Mouse (Mus musculus) heart, postnatal 0 days (tissue): ENCODE results near the gene Hist2h4. TPM values are rescaled to one million over a fixed set of nuclear protein-coding genes. Genes with fewer than 3 reads are reported as not detected.
A peak's percentile ranks its signal among the peaks of the same experiment; 100 is the strongest.

Source experiments
- ATAC-seq: fragments of 200-750 bp; cut with Nextera tagmentation; 2 replicates; pipeline ENCODE4 v1.8.0; 2017; ENCODE audit warnings: low read depth, moderate number of reproducible peaks, moderate library complexity; ENCODE audit not compliant: insufficient read depth
- DNase-seq: peaks from one replicate; pipeline ENCODE4 v3.0.0-alpha.2; 2016; ENCODE audit warnings: low spot score
- H3K27ac ChIP-seq: fragments of 300-500 bp; sonication (generic); 2 replicates; pipeline ENCODE4 v1.5.1; 2014; ENCODE audit warnings: low read depth, mild to moderate bottlenecking
- H3K27me3 ChIP-seq: fragments of 300-500 bp; sonication (generic); 2 replicates; pipeline ENCODE4 v1.6.1; 2014; ENCODE audit warnings: low read length, mixed read lengths; ENCODE audit not compliant: control insufficient read depth, insufficient read depth
- H3K36me3 ChIP-seq: fragments of 300-500 bp; sonication (generic); replicated peaks from 2 replicates; pipeline ENCODE4 v1.6.1; 2014; ENCODE audit warnings: low read length, mixed read lengths; ENCODE audit not compliant: control insufficient read depth, insufficient read depth
- H3K4me1 ChIP-seq: fragments of 300-500 bp; sonication (generic); 2 replicates; pipeline ENCODE4 v1.6.1; 2014; ENCODE audit warnings: antibody characterized with exemption; ENCODE audit not compliant: control insufficient read depth, insufficient read depth
- H3K4me2 ChIP-seq: fragments of 300-500 bp; sonication (generic); 2 replicates; pipeline ENCODE4 v1.6.1; 2014; ENCODE audit warnings: low read depth, mild to moderate bottlenecking, low read length, moderate library complexity
- H3K4me3 ChIP-seq: fragments of 300-500 bp; sonication (generic); 2 replicates; pipeline ENCODE4 v1.5.1; 2014; ENCODE audit warnings: low read depth, low read length
- H3K9ac ChIP-seq: fragments of 300-500 bp; sonication (generic); replicated peaks from 2 replicates; pipeline ENCODE4 v1.6.1; 2014; ENCODE audit warnings: low read depth, low read length, mixed read lengths
- H3K9me3 ChIP-seq: fragments of 300-500 bp; sonication (generic); replicated peaks from 2 replicates; pipeline ENCODE4 v1.6.1; 2016; ENCODE audit warnings: low read length; ENCODE audit not compliant: control insufficient read depth
- CTCF ChIP-seq: IDR thresholded peaks from 2 replicates; pipeline ENCODE4 v1.5.1; 2016; ENCODE audit warnings: antibody characterized with exemption, control low read depth, low read depth
- EP300 ChIP-seq: IDR thresholded peaks from 2 replicates; pipeline ENCODE4 v1.6.1; 2016; ENCODE audit warnings: antibody characterized with exemption, low read depth
- WGBS: fragments of 180-500 bp; shearing (Covaris S2); extraction: QIAGEN DNeasy Blood & Tissue Kit; methylation state at CpG from one replicate; pipeline ENCODE4 v1.1.7; 2014; 5-methylcytosine and 5-hydroxymethylcytosine counted together
- polyA plus RNA-seq: library from polyadenylated mRNA; unstranded; fragments of >200 nt; fragmentation: Nextera tagmentation; extraction: Ambion mirVana; gene quantifications from 2 replicates; pipeline ENCODE4 v1.2.1, GENCODE M21; 2015
- total RNA-seq: library from RNA; depleted of rRNA; stranded (reverse); fragments of >200 nt; gene quantifications from 2 replicates; pipeline ENCODE4 v1.2.3, GENCODE M21; 2014; ENCODE audit warnings: low replicate concordance

The Hist2h4 gene
- total and polyA plus RNA-seq, 2 experiments from 2014 or later, result 5.9 to 135 TPM

GRCm38 (mm10) chr3:96230404-96230803, 32.7 kb downstream of the Hist2h4 start:
- ATAC-seq, result no peak
- no peak overlapping the region for H3K4me2 ChIP-seq
- no peak for DNase-seq
- 67% methylated on average over 2 of the region's 2 CpGs for WGBS
- no peaks in the 10 kb centered on the region for H3K27me3 ChIP-seq
- H3K36me3 ChIP-seq, result no peaks in the 10 kb centered on the region
- 0 out of 2 replicates have a peak, but pooled peaks cover under 1% of the 10 kb centered on the region for H3K4me1 ChIP-seq
- no peak for TF ChIP-seq EP300
- no peak for TF ChIP-seq CTCF
- no peak overlapping the region for H3K9ac ChIP-seq
- H3K9me3 ChIP-seq, result no peaks in the 10 kb centered on the region
- no peak overlapping the region for H3K27ac ChIP-seq
- H3K4me3 ChIP-seq, result no peak overlapping the region

DNA sequence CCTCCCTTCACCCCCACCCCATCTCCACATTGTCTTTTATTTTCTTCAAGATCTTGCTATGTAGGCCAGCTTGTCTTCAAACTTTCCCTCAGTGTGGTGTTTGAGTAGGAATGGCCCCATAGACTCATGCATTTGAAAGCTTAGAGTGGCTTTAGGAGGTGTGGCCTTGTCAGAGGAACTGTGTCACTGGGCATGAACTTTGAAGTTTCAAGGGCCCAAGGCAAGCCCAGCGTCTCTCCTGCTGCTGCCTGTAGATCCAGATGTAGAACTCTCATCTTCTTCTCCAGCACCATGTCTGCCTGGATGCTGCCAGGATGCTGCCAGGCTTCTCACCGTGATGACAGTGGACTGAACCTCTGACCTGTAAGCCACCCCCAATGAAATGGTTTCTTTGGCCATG, 34.3 kb downstream of the Hist2h4 start:
- Histone ChIP-seq H3K27me3 (no peaks in the 10 kb centered on the region), H3K36me3 (no peaks in the 10 kb centered on the region), H3K9ac (no peak overlapping the region), H3K4me3 (no peak overlapping the region), H3K4me2 (no peak overlapping the region), H3K9me3 (no peaks in the 10 kb centered on the region), H3K27ac (no peak overlapping the region), H3K4me1 (peaks cover 12% of the 10 kb centered on the region; the same call in 1 of the 2 replicates)
- DNase-seq, result no peak
- ATAC-seq, result no peak
- WGBS, result 56% methylated on average over 2 of the region's 2 CpGs
- no peak for TF ChIP-seq EP300
- no peak for TF ChIP-seq CTCF

DNA sequence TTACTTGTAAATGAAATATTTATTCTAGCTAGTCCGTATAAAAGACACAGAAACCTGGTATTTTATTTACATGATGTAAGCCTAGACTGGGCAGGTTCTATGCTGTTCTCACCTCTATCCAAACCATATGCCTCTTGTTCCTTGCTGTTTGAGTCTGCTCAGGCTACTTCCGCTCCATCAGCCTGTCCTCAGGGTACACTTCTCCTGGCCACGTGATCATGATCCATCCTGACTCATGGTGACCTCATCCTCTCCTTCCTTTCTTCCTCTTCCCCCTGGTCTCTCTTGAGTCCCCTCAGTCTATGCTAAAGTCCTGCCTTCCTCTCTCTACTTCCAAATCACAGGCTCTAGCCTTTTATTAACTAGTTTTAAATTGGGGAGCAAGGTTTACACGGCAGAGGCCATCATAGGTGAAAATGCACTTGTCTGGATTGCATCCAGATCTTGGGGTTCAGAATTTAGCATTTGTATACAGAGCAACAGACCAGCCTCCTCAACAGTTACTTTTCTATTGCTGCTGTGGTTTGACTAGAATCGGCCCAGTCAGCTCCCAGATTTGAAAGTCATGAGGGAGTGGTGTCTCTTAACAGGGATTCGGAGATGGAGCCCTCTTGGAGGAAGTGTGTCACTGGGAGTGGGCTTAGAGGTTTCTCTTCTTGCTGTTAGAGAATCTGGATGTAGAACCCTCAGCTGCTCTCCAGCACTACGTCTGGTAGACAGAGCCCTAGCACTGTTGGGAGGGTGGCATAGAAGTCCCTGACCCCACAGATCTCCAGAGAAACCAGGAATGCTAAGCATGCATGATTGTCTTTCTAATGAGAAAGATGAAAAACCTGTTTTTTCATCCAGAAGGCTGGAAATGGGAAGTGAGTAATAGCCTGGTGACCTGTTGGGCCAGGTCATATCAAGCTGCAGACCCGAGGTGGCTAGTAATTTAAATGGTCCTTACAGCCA, 36.1 kb downstream of the Hist2h4 start:
- H3K27me3 ChIP-seq, result no peaks in the 10 kb centered on the region
- ATAC-seq (peak; percentile 47), DNase-seq (no peak)
- no peak overlapping the region for H3K4me2 ChIP-seq
- no peak overlapping the region for H3K4me3 ChIP-seq
- peaks cover 28% of the 10 kb centered on the region for H3K4me1 ChIP-seq
- no peaks in the 10 kb centered on the region for H3K9me3 ChIP-seq
- 61% methylated on average over 8 of the region's 8 CpGs for WGBS
- H3K36me3 ChIP-seq, result no peaks in the 10 kb centered on the region
- H3K27ac ChIP-seq, result no peak overlapping the region
- no peak overlapping the region for H3K9ac ChIP-seq
- TF ChIP-seq CTCF (no peak), EP300 (no peak)

DNA sequence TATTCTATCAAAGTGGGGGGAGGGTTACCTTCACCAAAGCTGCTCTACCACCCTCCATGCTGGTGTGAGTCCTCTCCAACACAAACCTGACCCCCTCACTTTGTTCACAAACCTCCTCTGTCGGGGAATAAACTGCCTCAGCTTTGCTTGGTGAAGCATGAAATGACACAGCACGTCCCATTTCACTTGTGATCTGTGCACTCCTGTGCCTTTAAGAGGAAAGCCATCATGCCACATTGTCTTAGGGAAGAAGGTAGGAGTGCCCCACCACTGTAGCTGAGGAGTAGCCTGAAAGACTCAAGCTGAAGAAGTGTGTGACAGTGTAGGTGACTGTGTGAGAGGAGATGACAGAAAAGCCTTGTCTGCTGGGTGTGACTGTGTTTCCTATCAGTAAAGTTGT, 37.7 kb downstream of the Hist2h4 start:
- TF ChIP-seq EP300, result no peak
- no peak for TF ChIP-seq CTCF
- Histone ChIP-seq H3K9ac (peak overlapping the region; percentile 26), H3K4me2 (0 out of 2 replicates have a peak overlapping the region, but pooled peaks have one; percentile 12)

DNA sequence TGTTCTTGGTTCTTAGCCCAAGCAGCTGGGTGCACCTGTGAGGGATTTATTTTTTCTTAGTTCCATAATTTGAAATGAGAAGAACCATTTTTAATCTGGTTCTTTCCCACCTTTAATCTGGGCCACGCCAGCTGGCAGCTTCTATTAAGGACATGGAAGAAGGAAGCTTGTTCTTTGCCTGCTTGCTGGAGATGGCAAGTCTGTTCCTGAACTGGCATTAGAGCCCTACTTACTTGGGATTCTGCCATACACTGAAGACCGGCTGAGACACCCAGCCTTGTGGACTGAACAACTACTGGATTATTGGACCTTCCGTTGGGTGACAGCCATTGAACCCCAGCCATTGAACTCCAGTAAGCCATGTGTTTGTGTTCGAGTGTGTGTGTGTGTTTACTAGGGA, 40.3 kb downstream of the Hist2h4 start:
- WGBS, result 87% methylated on average over 4 of the region's 4 CpGs
- H3K9me3 ChIP-seq, result no peaks in the 10 kb centered on the region
- no peak overlapping the region for H3K9ac ChIP-seq
- TF ChIP-seq CTCF (no peak), EP300 (no peak)
- peaks cover 32% of the 10 kb centered on the region for H3K4me1 ChIP-seq
- peak overlapping the region; percentile 82 for H3K4me2 ChIP-seq
- H3K27me3 ChIP-seq, result no peaks in the 10 kb centered on the region
- H3K27ac ChIP-seq, result no peak overlapping the region
- no peak overlapping the region for H3K4me3 ChIP-seq
- ATAC-seq, result no peak
- no peak for DNase-seq
- H3K36me3 ChIP-seq, result no peaks in the 10 kb centered on the region

More for the DNA sequence above, 37.7 kb downstream of the Hist2h4 start:
- WGBS, result 30% methylated on average over 2 of the region's 2 CpGs
- Histone ChIP-seq H3K4me1 (peaks cover 32% of the 10 kb centered on the region), H3K4me3 (no peak overlapping the region), H3K27me3 (no peaks in the 10 kb centered on the region), H3K27ac (no peak overlapping the region), H3K36me3 (no peaks in the 10 kb centered on the region), H3K9me3 (no peaks in the 10 kb centered on the region)
- no peak for ATAC-seq
- DNase-seq, result no peak
